Mouse (Mus musculus) cerebellum, postnatal 25 days (tissue): ENCODE measurements around the gene Mfsd2b.
A peak's percentile ranks its signal among the peaks of the same experiment; 100 is the strongest.
"Not testable (repeated sequence)": the region's sequence is repeated elsewhere in the genome, so short reads cannot be mapped to it uniquely, and the experiment has no call there.

Experiments used
- DNase-seq, 2 experiments: peaks; one replicate each; pipeline ENCODE4 v3.0.0; 2021; ENCODE audit warnings: mixed read lengths in 2 of 2

The Mfsd2b gene

DNA sequence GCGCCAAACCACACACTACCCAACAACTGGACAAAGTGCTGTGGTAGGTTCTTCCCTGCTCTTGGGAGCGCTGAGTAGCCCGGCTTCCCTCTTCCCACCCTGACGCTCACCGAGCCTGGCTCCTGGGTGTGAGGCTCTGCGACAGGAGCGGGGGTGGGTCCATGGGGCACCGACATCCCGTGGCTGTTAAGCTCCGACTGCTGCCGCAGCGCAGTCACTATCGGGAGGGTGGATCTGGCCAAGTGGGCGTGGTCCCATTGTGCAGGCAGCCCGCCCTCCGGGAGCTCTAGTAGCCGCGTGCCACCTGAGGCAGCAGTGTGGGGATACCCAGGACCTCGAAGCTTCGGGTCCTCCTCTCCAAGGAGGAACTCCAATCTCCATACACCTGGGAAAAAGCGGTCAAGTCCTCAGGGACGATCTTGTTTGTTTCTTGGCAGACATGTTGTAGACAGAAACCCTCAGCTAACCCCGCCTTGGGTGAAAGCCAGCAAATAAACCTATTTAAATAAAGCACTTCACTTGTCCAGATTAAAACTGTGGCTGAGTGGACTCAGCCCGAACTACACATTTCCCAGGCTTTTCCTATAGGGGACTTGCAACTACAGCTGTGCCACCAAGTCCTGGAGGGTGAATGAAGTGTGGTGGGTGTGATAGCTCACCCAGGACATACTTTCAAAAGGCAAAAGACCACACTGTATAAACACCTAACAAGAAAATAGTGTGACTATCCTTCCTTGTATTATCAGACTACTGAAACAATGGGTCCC, at the start of gene Mfsd2b:
Mfsd2b (minus strand) TSS at position 199 of the 767 bp plus-strand sequence.
- peak; percentile 52 to 71 for DNase-seq

DNA sequence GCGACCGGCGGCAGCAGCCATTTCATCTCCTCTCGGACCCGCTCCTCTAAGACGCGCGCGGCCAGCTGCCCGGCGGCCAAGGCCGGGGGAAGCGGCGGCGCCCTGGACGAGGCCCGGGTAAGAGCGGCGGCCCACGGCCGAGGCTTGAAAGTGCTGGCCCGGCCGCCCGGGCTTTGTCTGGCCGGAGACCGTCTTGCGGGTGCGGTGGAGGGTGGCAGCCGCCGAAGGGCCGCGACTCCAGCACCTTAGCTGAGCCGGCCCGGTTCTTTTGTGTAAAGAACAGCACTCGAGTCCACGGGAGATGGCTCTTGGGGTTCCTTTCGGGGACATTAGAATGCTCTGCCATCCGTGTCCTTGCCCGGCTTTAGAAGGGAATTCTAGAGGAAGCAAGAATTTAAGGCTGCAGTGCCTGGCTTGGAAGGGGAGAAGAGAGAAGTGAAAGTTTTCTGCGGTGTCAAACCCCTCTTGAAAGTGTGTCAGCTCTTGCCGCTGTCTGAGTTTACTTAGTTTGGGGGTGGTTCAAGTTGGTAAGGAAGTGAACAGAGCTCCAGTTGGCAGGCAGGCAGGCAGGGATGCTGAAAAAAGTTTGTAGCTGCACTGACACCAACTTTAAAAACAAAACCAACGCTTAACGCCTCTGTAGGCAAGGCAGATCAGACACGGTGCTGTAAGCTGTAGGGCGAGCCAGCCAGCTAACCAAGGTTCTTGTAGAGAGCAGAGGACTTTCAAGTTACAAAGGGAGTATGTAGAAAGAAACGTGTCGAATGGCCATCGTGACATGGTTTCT, 43.8 kb upstream of the Mfsd2b start:
- peak in 1 of 2 experiments; percentile 79 for DNase-seq

DNA sequence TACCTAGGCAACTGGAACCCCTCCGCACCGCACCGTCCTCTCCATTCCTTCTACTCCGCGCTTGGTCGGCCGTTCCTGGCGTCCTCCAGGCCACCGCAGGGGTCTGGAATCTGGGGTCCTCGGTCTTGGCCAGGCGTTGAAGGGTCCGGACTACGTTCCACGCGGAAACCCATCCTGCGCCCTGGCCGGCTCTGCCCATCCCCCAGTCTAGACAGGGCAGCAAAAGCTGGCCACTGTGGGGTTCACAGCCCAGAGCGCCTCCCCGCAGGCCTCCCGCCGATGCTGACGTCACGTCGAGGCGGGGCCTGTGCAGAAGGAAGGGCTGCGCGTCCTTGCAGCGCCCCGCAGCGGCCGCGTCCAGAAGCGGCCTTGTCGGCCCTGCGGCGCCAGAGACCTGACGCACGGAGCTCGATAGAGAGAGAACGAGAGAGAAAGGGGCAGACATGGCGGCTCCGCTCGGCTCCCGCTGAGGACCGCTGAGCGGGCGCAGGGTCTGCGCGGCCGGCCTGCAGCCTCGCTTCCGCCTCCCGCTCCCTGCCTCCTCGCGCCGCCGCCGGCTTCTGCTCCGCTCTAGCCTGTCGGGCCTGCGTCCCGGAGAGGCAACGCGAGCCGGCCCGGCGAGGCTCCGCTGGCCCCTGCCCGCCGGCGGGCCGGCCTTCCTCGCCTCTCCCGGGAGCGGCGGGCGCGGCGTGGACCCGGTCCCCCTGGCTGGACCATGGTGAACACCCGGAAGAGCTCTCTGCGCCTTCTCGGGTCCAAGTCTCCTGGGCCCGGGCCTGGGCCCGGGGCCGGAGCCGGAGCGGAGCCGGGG, 43.0 kb upstream of the Mfsd2b start, which contains the start of gene Atad2b:
Atad2b (plus strand) TSS at position 360 of the 811 bp plus-strand sequence.
- DNase-seq, result peak; percentile 98 to 99

DNA sequence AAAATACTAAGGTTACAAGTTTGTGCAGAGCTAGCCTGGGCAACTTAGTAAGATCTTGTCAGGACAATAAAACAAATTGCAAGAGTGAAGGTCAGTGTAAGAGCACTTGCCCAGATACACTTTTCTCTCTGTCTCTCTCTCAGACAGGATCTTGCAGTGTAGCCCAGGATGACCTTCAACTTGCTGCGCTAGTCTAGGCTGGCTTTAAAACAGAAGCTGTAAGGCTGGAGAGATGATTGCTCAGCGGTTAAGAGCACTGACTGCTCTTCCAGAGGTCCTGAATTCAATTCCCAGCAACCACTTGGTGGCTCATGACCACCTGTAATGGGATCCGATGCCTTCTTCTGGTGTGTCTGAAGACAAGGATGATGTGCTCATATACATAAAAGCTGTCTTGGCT, 40.8 kb upstream of the Mfsd2b start:
- DNase-seq, result no peak

DNA sequence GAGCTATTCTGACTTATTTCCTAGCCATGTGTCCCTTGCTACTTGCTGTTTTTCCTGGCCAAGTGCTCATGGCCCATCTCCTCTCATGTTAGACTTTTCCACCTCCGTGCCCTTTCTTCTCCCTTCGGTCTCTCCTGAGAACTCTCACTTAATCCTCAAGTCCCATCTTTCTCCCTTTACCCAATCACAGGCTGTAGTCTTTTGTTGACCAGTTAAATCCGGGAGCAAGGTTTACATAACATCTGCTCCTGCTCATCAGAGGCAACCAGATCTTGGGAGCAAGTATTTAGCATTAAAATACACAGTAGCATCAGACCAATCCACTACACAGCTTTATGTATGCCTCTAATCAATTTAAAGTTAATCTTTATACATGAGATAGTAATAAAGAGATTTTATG, 40.3 kb upstream of the Mfsd2b start:
- no peak for DNase-seq

DNA sequence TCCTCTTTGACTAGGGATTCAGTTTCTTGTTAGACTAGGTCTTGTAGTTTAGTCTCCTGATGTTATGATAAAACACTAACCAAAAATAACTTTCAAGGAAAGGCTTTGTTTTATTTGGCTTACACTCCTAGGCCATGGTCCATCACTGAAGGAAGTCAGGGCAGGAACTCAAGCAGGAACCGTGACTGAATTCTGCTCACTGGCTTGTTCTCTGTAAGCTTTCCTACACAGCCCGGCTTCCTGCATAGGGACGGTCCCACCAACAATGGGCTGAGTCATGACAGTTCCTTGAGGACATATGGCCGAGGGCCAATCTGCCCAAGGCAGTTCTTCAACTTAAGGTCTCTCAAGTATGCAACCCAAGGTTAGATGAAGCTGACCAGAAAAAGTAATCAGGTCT, 37.6 kb upstream of the Mfsd2b start:
- no peak for DNase-seq

DNA sequence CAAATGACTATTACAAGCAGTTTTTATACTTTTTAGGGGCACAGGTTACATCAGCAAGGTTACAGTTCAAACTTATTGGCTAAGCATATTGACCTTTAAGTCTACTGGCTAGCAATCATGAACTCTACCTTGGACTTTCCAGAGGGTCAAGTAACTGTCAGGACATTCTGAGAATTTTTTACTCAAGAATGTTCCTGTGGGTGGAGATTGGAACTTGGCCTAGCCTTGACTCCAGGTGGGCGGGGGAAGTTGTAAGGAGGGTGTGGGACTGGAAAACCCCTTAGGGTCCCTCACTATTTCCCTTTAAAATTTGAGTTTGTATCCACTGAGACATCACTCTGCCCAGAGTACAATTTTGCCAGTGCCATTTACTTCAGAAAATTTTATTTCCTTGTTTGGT, 36.3 kb upstream of the Mfsd2b start:
- not testable (repeated sequence) for DNase-seq

DNA sequence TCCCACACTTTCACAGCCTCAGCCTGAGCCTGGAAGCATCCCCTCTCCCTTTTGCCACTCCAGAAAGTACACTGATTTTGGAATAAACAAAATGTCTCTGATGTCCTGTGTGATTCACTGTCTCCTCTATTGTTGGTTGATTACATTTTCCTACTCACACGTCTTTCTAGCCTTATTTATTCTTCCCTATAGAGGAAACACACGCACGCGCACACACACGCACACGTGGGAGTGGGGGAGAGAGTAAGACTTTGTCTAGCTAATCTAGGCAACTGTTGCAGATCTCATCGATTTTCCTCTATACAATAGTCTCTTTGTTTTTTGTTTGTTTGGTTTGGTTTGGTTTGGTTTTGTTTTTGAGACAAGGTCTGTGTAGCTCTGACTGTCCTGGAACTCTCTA, 34.2 kb upstream of the Mfsd2b start:
- DNase-seq, result no peak

DNA sequence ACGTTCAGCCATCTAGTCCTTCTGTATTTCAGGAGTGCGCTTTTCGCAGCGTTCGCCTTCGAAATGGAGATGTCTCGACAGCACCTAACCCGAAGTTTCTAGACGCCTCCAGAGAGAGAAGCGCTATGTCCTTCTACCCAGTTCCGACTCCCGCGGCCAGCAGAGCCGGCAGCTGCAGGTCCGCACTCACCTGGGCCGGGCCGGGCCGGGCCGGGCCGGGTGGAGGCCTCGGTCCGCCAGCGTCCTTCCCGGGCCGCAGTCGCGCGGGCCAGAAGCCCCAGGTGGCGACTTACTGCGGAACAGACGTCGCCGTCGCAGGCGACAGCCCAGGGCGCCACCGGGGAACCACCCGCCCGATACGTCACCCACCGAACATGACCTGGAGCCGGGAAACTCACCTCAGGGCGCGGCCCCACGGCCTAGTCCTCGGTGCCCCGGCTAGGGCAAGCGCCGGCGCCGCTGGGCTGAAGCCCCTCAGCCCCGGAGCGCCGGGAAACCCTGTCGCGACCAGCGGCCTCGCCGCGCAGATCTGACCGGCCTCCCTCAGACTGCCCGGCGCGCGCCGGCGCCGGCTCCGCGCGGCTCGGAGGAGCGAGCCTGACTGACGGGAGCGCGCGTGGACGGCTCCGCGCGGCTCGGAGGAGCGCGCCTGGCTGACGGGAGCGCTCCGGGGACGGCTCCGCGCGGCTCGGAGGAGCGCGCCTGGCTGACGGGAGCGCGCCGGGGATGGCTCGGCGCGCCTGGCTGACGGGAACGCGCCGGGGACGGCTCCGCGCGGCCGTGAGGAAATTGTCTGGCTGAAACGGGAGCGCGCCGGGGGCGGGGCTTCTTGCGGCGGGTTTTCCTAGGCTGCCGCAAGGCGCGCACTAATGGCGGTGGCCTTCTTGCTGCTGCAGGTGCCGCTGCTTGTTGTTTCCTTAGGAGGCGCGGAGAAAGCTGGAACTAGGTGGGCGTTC, 33.1 kb upstream of the Mfsd2b start, which contains the start of gene Ubxn2a:
Ubxn2a (minus strand) TSS at position 755 of the 956 bp plus-strand sequence.
- DNase-seq, result peak; percentile 97 to 99

DNA sequence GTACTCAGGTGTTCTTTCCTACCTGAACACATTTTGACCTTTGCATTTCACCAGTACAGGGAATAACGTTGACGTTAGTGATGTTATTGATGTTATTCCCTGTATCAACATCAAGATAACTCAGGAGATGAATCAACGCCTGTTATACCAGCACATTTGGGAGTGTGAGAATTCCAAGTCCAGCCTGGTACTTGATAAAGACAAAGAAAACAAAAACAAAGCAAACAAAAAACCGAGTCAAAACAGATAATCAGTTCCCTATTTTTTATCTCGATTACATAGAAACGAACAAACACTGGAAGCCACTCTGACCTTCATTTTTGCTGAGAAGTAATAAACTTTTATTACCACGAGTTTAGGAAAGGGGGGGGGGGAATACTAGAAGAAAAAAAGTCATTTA, 32.3 kb upstream of the Mfsd2b start:
- no peak for DNase-seq

DNA sequence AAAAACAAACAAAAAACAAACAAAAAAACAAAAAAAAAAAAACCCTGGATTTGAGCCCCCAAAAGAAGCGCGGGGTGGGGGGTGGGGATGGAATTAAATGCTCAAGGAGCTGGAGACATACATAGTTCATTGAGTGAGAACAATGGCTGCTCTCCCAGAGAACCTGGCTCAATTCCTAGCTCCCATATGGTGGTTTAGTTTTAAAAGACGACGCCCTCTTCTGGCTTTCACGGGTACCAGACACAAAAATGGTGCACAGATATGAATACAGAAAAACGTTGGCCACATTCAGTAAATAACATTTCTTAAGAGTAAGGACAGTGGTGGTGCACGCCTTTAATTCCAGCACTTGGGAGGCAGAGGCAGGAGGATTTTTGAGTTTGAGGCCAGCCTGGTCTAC, 31.8 kb upstream of the Mfsd2b start:
- peak in 1 of 2 experiments; percentile 27 for DNase-seq

DNA sequence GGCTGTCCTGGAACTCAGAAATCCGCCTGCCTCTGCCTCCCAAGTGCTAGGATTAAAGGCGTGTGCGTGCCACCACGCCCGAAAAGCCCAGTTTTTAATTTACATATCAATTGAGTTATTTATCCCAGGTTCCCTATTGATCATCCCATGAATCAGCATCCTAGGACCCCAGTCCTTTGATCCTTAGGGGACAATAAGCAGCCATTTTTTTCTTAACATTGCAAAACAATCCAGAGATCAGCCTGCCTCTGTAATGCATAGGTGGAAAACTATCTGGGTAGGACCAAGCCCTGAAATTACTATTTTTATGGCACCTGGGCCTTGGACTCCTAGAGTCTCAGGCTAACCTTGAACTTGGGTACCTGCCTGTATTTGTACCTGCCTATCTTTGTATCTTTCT, 23.9 kb upstream of the Mfsd2b start:
- DNase-seq, result no peak

DNA sequence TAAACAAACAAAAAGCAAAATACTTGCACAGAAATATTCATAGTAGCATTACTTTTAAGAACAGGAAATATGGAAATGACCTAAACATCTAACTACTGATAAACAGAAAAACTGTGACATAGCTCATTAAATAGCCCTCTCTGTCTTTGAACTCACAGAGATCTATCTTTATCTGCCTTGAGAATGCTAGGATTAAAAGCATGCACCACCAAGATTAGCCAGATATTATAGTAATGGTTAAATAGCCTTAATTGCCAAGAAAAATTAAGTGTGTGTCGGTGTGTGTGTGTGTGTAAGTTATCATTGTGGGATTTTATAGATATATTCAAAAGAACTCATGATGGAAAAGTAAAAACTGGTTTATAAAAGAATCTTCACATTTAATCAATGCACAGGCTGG, 15.7 kb upstream of the Mfsd2b start:
- no peak for DNase-seq

DNA sequence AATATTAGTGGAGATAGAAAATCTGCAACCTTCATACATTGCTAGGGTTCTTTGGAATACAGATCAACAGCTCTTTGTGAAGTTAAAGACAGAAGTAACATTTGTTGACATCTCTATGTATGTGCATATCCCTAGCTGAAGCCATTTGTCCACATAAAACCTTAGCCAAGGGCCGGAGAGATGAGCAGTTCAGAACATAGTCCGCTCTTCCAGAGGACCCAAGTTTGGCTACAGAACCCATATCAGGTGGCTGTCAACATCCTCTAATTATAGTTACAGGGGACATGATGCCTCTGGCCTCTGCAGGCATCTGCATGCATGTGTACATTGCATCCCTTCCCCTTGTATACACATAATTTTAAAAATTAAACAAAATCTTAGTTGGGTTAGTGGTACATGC, 15.1 kb upstream of the Mfsd2b start:
- no peak for DNase-seq

DNA sequence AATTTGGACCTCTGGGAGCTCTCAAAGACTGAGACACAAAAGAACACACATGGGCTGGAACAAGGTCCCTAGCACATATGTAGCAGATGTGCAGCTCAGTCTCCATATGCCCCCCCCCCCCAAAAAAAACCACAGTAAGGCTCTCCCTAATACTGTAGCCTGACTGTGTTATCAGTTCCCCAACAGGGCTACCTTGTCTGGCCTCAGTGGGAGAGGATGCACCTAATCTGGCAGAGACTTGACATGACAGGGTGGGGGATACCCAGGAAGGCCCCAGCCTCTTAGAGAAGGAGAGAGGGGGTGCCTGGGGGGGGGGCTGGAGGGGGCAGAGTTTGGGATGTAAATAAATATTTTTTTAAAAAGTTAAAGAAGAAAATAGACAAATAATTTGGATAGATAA, 14.6 kb upstream of the Mfsd2b start:
- DNase-seq, result no peak

DNA sequence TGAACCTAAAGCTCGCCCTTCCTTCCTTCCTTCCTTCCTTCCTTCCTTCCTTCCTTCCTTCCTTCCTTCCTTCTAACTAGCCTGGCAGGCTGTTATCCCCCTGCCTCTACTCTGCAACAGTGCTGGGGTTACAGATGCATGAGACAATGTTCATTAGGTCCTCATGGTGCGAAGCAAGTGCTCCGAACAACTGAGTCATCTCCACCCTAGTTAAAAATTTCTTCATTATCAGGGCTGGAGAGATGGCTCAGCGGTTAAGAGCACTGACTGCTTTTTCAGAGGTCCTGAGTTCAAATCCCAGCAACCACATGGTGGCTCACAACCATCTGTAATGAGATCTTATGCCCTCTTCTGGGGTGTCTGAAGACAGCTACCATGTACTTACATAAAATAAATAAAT, 12.4 kb upstream of the Mfsd2b start:
- not testable (repeated sequence) for DNase-seq

DNA sequence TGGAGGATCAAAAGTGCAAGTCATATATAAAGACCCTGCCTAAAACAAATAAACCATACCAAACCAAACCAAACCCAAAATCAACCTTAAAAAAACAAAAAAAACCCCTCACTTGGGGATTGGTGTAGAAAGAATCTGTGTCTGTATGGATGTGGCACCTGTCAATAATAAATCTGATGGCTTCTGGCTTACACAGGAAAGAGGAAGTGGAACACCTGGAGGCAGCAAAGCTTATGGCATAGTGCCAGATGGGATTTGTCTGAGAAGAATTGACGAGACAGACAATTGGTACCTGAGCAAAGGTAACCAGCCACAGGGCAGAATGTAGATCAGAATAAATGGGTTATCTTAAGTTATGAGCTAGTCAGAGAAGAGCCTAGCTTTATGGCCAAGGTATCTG, 10.9 kb upstream of the Mfsd2b start:
- no peak for DNase-seq

DNA sequence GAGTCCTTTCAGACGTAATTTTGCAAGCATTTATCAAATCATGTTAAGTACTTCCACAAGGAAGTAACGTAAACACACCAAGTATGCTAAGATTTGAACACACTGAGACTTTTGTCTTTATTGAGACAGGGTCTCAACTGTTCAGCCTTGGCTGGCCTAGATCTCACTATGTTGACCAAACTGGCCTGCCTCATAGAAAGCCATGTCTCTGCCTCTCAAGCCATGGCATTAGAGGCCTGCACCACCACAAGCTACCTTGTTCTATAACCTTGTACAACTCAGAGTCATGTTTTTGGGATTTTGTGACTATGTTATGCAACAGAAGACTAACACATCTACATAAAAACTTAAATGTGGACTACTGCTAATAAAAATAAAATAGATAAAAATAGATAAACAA, 7.9 kb upstream of the Mfsd2b start:
- DNase-seq, result no peak

DNA sequence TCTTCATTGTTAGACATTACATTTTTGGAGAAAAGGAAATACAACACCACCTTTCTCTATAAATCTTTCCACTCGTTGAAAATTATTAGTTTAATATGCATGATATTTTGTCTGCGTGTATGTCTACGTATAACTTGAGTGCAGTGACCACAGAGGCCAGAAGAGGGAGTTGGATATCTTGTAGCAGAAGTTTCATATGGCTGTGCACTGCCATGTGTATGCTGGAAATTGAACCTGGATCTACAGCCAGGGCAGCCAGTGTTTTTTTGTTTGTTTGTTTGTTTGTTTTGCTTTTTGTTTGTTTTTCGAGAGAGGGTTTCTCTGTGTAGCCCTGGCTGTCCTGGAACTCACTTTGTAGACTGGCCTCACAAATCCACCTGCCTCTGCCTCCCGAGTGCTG, 4.9 kb upstream of the Mfsd2b start:
- DNase-seq, result peak in 1 of 2 experiments; percentile 26

DNA sequence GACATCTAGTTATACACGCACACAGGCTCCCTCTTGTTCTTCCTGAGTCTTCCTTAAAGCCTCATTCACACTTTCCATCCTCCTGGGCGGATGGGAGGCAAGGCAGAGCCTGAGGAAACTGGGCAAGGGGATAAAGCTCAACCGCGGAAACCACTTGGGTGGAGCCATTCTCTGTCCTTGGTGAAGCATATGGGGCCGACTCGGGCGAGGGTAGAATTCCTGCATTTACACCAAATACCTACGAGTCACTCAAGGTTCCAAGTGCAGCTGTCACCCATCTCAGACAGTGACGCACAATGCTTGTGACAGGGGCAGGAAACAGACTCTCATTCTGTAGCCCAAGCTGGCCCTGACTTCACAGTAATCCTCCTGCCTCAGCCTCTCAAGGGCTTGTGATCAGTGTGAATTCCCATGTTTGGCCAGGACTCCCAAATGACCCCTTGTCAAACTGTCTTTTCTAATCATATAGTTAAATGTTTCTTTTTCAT, 4.2 kb upstream of the Mfsd2b start:
- no peak for DNase-seq

DNA sequence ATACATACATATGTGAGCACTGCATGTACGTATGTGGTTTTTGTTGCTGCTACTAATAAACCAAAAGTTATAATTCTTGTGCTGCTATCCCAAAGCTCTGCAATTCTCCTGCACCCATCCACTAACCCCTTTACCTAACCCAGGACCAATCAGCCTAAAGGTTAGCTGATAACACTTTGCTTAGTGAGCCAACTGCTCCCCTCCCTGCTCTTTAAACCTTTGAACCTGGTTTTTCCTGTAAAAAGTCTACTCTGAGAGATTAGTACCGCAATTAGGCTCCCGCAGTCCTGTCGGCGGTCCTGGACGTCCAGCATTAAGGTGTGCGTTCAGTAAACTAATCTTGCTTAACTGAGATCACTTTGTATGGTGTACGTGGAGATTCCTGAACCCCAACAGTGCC, 1.5 kb upstream of the Mfsd2b start:
- DNase-seq, result no peak

DNA sequence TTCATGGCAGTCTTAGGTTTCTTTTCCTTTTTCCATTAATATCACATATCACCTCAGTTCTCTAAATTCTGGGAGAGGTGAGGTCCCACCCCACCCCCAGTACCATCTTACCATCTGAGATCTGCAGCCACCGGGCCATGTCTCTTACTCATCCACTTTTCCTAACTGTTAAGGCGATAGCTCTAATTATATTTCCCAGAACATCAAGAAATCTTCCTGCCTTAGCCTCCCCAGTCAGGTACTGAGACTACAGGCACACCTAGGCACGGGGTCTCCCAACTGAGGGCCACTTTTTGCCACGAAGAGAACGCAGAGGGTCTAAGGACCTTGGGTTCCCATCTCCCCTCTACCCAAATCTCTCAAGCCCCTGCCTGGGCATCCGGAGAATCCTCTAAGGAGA, 628 bp downstream of the Mfsd2b start:
- DNase-seq, result no peak
